Mouse (Mus musculus): Measurements from ENCODE around the gene Cdh16. TPM values are rescaled to one million over a fixed set of nuclear protein-coding genes. Genes with fewer than 3 reads are reported as not detected.

Cdh16 gene
- total RNA-seq, 2 experiments from 2014 or later: 3.1 TPM

DNA sequence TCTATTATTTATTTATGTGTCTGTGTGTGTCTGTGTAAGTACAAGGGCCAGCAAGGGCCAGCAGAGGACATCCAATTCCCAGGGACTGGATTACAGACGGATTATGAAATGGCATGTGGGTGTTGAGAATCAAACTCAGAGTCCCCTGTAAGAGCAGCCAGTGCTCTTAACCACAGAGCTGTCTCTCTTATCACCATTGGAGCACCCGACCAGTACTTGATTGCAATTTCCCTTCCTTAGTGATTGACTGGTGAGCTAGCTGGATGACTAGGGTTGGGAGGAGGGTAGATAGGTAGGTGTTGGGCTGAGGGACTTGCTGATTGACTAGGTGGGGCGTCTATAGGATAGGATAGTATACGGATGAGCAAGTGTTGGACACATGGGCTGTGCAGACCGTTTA lies 3.4 kb downstream of the Cdh16 start:
- intact Hi-C loops (cut with DNase I): no loop called here

DNA sequence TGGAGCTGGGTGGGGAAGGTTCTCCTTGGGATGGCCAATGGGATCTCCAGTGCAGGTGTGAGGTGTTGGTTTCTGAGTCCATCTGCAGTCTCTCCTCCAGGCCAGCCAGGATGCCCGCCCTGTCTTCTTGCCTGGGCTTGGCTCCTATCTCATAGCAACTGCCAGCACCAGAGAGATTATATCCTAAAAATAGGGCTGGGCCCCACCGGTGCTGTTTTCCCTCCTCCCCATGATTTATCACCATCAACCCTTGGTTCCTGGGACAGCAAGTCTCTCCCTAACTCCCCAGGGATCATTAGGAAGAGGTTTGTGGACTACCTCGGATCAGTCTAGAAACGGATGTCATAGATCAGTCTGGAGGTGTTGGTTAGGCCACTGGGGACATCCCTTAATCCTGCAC lies 11.1 kb downstream of the Cdh16 start:
- DNase-seq: peak in 1 of 2 experiments; percentile 38

More for the DNA sequence above, 3.4 kb downstream of the Cdh16 start:
- DNase-seq: no peak

DNA sequence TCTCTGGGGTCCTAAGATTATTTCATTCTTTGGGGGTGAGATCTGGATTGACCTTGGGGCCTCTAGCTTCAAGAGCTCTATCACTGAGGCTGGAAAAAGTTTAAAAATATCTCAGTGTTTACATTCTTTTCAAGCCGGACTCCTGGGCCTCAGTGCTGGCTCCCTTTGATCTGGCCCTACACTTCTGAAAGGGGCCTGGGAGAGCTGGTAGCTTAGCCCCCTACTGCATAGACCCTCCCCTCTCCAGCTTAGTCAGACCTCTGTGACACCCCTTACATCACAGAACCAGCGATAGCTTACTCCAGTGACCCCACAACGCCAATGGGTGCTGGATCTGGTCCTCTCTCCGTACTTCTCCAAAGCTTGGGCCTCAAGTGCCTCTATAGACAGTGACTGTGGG lies 12.6 kb downstream of the Cdh16 start:
- intact Hi-C loops (cut with DNase I): no loop called here
- DNase-seq: no peak

More for the DNA sequence above, 11.1 kb downstream of the Cdh16 start:
- intact Hi-C loops (cut with DNase I): no loop called here

DNA sequence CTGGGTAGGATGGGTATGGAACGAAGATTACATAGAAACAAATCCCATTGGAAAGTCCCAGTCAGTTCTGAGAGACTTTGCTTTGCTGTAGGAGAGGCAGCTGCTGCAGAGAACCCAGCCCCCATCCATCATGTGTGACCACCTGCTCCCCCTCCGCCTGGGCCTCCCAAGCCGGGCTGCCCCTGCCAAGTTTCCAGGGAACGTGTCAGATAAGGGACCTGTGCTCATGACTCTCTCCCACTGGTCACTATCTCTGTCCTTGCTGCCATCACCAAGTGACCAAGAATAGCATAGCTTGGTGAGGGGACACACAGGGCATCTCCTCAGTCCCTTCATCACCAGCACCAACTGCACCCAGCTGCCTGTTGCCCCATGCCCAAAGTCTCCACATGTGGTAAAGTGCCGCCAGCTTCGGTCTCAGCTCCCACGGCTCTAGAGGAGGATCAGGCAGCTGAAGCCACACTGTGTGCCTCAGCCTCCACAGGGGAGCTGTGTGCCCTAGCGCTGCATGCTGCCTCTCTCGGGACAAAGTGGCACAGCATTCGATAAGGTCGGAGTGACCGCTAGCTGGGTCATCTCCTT lies 13.9 kb downstream of the Cdh16 start:
- intact Hi-C loops (cut with DNase I): loop anchor here (1.0 kb wide), 1 partner anchor 19 kb away; no protein-coding TSS in a partner anchor
- DNase-seq: peak; percentile 61 to 68

DNA sequence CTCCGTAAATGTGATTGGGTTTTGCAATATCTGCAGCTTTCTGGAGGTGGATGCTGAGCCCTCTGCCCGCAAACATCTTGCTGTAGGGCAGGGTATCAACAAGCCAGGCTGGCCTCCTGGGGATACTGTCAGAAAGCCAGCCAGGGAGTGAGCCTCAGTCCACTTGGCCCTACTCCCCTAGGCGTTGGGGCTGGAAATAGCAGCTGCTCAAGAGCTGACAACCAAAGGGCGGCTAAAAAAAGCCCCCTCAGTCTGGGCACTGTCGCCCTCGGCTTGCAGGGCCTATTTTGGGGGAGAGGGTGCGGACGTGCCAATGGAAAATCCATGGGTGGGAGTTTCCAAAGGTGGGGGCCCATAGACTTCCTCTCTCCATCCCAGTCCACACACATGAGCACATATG lies 15.0 kb downstream of the Cdh16 start:
- intact Hi-C loops (cut with DNase I): loop anchor here (10.0 kb wide), 1 partner anchor 176 kb away; no protein-coding TSS in a partner anchor
- peak; percentile 46 to 61 for DNase-seq

DNA sequence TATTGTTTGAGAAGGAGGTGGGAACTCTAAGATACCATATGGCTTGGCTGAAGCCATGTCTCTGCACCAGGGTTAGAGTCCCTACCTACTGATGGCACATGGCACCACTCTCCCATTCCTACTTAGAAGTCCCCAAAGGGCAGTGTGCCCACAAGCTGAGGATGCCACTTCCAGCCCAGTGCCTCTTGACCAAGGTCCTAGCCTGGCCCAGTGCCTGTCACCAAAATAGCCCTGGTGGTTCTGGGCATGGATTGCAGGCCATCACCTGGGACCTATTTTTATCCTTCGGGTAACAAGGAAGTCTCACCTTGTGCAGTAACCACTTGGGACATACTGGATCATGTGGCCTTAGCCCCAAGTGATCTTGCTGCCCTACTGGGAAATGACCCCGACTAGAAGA lies 16.3 kb downstream of the Cdh16 start:
- DNase-seq: peak; percentile 64 to 76
- intact Hi-C loops (cut with DNase I): loop anchor here (10.0 kb wide), 1 partner anchor 177 kb away; no protein-coding TSS in a partner anchor

DNA sequence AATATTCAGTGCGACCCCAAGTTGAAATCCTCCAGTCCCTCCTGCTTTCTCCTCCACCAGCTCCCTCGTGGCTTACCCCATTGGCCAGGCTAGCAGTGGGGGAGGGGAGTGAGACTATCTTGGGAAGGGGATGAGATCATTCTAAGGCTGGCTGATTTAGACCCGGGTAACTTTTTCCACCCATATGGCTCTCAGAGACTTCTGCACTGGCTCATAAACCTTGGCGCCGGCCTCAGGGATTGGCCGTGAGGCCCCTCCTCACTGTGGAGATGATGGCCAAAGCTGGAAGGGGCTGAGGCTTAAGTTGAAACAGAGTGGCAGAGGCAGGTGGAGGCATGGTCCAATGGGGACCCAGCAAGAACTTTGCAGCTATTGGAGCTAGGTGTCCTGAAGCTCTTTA lies 17.9 kb downstream of the Cdh16 start:
- intact Hi-C loops (cut with DNase I): loop anchor here (10.0 kb wide), 1 partner anchor 178 kb away; no protein-coding TSS in a partner anchor
- DNase-seq: peak in 1 of 2 experiments; percentile 40

DNA sequence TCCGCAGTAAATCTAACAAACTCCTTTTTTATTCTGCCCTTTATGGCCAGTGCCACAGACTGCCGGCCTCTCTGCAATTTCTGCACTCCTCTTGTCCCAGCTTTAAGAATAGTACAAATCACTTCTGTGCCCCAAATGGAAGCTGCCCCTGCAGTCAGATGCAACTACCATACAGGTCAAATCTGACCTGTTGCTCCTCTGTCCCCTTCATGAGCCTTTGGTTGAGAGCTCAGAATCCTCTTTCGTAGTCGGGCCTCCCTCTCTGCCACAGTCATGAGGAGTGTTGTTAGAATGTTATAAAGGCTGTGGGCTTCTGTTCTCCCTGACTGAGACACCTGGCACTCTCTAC lies 21.0 kb downstream of the Cdh16 start:
- intact Hi-C loops (cut with DNase I): loop anchor here (2.0 to 10.0 kb wide), 2 partner anchors 52 to 182 kb away; no protein-coding TSS in a partner anchor
- no peak for DNase-seq

DNA sequence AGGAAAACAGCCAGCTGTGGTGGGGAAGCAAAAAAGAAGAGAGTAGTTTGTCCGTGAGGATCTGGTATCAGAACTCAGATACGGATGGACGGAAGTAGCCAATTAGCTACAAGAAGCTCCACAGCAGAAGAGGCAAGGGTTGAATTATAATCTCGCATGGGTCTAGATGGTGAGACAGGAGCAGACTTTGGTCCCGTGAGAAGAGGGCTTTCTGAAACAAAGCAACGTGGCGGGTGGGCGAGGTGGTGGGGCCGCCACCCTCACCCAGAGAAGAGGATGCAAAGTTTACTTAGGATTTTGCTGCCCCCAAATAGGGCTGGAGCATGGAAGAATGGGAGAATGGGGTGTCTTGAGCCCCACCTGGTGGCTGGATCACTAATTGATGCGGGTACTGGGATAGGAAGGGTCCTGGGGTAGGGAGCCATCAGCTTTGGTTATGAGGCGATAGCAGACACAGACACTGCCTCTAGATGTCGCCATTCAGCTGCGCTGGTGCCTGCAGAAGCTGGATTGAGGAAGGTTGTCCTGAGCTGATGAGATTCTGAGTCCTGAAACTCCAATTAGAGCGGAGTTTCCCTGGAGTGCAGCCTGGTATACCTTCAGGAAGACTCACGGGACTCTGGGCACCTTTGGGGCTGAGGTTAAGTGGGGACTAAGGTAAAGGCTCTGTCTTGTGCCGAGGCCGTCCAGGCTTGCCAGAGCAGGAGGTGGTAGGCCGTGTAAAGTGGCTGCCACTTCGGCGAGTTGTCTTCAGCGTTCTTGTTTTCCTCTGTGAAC lies 21.5 kb downstream of the Cdh16 start:
- peak; percentile 83 to 85 for DNase-seq
- intact Hi-C loops (cut with DNase I): loop anchor here (1.0 to 10.0 kb wide), 3 partner anchors 42 to 182 kb away; no protein-coding TSS in a partner anchor

DNA sequence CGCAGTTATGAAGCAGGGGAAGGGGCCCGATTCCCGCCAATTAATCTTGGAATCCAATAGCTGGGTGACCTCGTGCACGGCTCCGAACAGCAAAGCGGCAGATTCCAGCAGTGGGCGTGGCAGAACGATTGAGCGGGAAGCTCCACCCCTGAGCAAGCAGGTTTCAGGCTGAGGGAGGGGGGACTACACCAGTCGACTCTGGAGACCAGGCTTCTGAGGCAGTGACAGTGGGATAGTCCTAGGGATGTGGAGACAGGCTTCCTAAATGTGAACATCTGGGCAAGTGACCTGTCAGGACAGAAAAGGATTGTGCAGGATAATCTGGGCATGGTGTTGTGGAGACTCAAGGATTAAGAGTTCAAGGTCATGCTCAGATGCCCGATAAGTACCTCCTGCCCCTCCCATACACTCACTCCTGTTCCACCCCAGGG lies 22.2 kb downstream of the Cdh16 start:
- intact Hi-C loops (cut with DNase I): loop anchor here (1.0 to 10.0 kb wide), 3 partner anchors 42 to 183 kb away; no protein-coding TSS in a partner anchor
- DNase-seq: no peak

DNA sequence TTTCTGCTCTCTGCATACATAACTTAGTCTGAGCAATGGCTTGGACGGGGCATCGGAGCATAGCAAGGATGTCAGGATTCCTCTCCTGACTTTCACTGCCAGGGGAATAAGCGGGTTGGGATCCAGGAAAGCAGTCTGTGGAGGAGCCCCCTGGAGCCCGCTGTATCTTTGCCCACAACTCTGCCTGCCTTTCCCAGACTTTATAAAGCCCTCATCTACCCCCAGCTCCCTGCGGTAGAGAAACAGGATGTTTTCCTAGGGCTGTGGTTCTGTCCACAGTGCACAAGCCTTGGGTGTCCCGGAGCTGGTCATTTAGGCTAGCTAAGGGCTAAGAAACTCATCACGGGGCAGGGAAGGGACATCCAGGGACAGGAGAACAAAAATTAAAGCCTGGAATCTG lies 22.8 kb downstream of the Cdh16 start:
- intact Hi-C loops (cut with DNase I): loop anchor here (10.0 kb wide), 1 partner anchor 183 kb away; no protein-coding TSS in a partner anchor
- no peak for DNase-seq

DNA sequence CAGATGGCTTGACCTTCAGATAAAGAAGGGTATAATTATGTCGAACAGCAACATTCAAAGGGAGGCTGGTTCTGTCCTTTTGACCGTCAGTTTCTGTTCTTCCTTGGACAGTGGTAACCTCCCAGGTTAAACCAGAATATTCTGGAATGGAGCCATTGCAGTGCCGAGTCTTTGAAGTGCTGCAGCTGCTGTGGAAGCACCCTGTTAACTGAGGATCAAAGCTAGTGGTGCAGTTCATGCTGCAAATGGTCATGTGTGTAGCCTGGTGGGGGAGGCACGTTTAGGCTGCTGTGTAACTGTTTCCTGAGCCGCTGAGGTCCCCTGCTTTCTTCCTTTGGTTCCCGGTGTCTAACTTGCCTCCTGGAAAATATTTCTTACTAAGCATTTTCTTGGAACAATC lies 25.7 kb downstream of the Cdh16 start:
- intact Hi-C loops (cut with DNase I): no loop called here
- no peak for DNase-seq

DNA sequence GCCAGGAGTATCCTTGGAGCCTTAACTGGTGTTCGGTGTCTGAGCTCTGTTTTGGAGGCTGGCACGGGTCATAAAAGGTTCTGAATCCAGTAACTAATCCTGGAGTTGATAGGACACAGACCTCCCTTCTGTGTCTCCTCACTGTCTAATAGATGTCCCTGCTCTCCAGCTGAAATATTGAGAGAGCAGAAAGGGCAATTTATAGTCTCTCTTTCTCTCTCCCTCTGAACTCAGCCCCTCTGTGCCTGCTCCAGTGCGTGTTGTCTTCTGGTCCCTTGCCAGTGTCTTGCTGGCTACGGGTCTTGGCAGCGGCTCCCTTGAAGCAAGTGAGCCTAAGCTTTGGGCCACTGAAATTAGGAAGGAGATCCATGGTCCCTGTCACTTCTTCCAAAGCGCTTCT lies 26.5 kb downstream of the Cdh16 start:
- intact Hi-C loops (cut with DNase I): no loop called here
- no peak for DNase-seq

DNA sequence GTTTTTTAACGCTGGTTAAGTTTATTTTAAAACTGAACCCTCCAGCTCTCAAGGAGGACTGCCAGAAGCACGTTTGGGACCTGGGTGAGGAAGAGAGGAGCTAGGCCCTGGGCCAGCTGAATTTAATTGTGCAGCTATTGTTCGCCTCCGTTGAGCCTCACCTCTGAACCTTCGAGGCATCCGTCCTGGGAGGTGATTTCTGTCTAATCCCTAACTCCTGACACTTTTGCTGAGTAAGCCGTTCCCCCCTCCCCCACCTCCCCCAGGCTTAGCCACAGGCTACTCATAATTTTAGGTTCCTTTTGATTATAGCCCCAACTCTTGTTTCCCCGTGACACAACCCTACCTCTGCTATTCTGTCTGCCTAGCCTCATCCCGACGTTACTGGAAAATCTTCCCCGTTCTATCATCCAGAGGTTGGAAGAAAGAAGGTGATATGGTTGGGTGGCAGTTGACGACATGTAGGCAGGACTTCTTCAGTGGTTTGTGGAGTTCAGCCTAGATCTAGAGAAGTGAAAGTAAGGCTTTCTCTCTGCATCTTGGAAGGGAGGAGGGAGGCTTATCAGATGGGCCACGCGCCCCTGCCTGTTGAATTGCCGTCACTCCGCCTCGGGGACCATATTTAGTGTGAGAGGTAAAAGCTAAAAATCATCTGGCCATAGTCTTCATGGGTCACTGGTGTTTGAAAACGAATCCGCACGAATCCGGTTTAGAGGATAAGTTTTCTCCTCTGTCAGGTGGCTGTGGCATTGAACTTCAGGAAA lies 28.2 kb downstream of the Cdh16 start:
- DNase-seq: no peak
- intact Hi-C loops (cut with DNase I): no loop called here

DNA sequence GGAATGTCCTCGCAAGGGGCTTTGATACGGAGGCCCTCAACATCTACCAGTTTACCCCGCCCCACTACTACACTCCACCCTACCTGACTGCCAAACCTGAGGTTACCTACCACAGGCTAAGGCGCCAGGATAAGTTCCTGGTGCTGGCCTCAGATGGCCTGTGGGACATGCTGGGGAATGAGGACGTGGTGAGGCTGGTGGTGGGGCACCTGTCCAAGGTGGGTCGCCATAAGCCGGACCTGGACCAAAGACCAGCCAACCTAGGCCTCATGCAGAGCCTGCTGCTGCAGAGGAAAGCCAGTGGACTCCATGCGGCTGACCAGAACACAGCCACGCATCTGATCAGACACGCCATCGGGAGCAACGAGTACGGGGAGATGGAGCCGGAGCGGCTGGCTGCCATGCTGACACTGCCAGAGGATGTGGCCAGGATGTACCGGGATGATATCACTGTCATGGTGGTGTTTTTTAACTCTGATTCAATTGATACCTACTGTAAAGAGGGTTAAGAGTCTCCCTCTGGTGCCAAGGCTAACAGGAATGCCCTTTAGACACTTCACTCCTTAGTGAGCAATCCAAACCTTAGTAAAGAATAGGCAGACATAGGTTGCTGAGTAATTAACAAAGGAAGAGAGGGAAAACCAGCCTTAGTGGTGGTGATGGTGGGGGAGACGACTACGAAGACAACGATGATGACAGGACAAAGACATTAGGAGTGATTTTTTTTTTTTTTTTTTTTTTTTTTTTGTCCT lies 29.4 kb downstream of the Cdh16 start:
- intact Hi-C loops (cut with DNase I): no loop called here
- DNase-seq: no peak

DNA sequence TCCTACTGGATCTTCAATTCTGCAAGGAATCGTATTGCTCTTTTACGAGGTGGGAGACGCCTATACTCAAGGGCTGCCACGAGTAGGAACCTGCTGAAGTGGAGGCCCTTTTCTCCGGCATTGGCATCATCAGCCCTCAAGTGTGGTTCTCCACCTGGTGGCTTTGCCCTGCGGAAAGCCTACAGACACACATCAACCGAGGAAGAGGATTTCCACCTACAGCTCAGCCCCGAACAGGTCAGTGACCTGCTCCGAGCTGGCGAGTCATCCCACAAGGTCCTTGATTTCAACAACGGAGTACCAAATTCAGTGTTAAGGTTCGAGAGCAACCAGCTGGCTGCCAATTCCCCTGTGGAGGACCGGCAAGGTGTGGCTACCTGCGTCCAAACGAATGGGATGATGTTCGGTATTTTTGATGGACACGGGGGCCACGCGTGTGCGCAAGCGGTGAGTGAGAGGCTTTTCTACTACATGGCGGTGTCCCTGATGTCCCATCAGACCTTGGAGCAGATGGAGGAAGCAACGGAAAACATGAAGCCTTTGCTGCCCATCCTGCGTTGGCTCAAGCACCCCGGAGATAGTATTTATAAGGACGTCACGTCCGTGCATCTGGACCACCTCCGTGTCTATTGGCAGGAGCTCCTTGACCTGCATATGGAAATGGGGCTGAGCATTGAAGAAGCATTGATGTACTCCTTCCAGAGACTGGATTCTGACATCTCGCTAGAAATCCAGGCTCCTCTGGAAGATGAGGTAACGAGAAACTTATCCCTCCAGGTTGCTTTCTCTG lies 30.5 kb downstream of the Cdh16 start:
- intact Hi-C loops (cut with DNase I): no loop called here
- no peak for DNase-seq

DNA sequence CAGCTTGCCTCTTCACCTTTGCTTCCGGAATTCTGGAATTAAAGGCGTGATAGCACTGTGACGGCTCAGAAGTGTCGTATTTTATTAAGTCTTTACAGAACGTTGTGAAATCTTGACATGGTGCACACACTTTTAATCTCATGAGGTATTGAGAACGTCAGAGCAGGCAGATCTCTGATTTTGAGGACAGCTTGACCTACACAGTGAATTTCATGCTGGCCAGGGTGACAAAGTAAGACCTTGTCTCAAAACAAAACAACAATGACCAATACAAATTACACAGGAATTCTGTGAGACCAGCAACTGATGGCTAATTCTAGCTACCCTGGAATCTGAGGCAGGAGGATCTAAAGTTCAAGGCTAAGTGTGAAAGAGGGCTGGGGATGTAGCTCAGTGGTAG lies 31.6 kb downstream of the Cdh16 start:
- DNase-seq: no peak
- intact Hi-C loops (cut with DNase I): no loop called here

DNA sequence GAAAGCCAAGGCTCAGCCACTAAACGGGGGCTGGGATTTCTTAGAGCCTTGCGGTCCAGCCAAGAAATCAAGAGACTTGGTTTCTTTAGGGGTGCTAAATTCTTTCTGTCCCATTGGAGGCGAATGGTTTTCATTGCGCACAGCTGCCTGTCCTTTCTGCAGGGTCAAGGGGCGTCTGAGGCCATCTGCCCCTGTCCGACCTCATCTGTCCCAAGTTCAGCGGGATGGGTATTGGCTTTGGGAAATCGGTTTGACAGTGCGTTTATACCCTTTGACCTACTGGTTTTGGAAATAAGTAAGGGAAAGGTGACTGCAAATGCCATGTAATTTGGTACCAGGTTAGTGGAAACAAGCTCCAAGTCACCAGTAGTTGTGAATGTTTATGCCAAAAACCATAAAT lies 32.3 kb downstream of the Cdh16 start:
- intact Hi-C loops (cut with DNase I): no loop called here
- DNase-seq: no peak

DNA sequence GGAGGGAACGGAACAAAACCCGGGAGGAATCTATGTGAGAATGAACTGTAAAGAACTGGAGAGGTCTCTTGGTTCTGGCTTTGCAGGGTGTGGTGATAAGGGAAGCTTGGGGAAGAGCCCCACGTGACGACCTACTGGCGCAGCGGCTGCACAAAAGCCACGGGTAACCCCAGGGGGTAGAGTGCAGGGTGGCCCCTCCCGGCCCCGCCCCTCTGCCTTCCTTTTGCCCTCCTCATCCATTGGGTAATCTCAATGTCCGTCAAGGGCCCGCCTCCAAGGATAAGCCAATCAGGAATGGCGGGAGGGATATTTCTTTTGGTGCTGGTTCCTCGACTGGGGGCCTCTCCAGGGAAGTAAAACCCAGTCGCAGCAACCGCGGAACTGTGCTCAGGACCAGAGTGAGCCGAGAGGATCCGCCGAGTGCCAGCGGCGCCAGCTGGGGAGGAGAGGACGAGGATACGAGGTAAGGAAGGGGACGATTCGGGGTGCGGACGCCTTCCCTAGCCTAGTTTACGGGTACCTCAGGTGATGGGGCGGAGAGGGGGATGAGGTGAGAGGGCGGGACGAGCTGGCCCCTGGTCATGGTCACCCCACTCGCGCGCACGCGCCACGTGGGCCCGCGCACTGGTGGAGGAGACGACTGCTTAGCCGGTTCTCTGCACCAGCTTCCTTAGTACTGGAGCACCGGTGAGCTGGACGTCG lies 32.9 kb downstream of the Cdh16 start, which contains the start of gene Pdp2:
TSS of gene Pdp2 (plus strand) at position 319 of the 702 bp plus-strand sequence.
- DNase-seq: peak; percentile 91 to 92
- intact Hi-C loops (cut with DNase I): no loop called here

Measured in heart, postnatal 36 days (tissue).